Mouse (Mus musculus): ENCODE data around the gene Txk. TPM values are rescaled to one million over a fixed set of nuclear protein-coding genes. Genes with fewer than 3 reads are reported as not detected.
A peak's percentile ranks its signal among the peaks of the same experiment; 100 is the strongest.

Gene Txk
- polyA plus RNA-seq, 1 experiment from 2014 or later: 0.12 TPM

GRCm38 (mm10) chr5:72710572-72711278 lies 41.9 kb downstream of the Txk start:
- H3K4me2 ChIP-seq (ENCODE audit: low read depth, low read length): no peak overlapping the region
- H3K27ac ChIP-seq (ENCODE audit: low read depth, low read length): no peak overlapping the region
- H3K9me3 ChIP-seq (ENCODE audit: control insufficient read depth, low read length): no peaks in the 10 kb centered on the region
- H3K36me3 ChIP-seq (ENCODE audit: control insufficient read depth, insufficient read depth, low read length): no peaks in the 10 kb centered on the region
- H3K27me3 ChIP-seq (ENCODE audit: control insufficient read depth, insufficient read depth, low read length): no peaks in the 10 kb centered on the region
- 32% methylated on average over 4 of the region's 4 CpGs for WGBS
- no peak overlapping the region for H3K4me3 ChIP-seq (ENCODE audit: low read depth, low read length)
- peak; percentile 34; the same call in 1 of the 2 replicates for ATAC-seq (ENCODE audit: low read depth)
- H3K9ac ChIP-seq (replicated peaks; ENCODE audit: low read depth, low read length): no peak overlapping the region
- H3K4me1 ChIP-seq (ENCODE audit: control insufficient read depth, insufficient read depth, low read length): no peaks in the 10 kb centered on the region

- Histone ChIP-seq H3K9me3 (ENCODE audit: control insufficient read depth, low read length) (no peaks in the 10 kb centered on the region; the same call in 1 of the 2 replicates), H3K4me2 (ENCODE audit: low read depth, low read length) (no peak overlapping the region), H3K9ac (replicated peaks; ENCODE audit: low read depth, low read length) (no peak overlapping the region), H3K27me3 (ENCODE audit: control insufficient read depth, insufficient read depth, low read length) (no peaks in the 10 kb centered on the region), H3K4me3 (ENCODE audit: low read depth, low read length) (no peak overlapping the region), H3K4me1 (ENCODE audit: control insufficient read depth, insufficient read depth, low read length) (no peaks in the 10 kb centered on the region), H3K36me3 (ENCODE audit: control insufficient read depth, insufficient read depth, low read length) (no peaks in the 10 kb centered on the region), H3K27ac (ENCODE audit: low read depth, low read length) (no peak overlapping the region)
- WGBS: 91% methylated on average over 9 of the region's 9 CpGs
- no peak for ATAC-seq (ENCODE audit: low read depth)
Measured at GRCm38 (mm10) chr5:72709976-72710375, 42.6 kb downstream of the Txk start.

DNA sequence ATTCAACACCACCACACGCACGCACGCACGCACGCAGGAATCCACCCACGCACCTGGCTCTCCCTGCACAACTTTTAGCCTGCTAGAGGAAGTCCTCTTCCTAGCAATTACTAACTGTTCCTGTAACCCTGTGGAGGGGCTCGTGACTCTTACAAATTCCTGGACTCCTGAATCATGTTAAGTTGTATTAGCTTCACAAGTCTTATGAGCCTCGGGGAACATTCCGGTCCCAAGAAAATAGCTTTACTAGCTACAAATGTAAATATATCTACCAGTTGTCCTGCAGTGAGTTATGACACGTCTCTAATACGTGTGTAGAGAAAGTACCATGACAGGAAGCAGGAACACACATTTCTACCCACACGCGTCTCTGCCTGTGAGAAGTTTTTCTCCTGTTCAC lies 43.1 kb downstream of the Txk start:
- Histone ChIP-seq H3K27me3 (ENCODE audit: control insufficient read depth, insufficient read depth, low read length) (no peaks in the 10 kb centered on the region), H3K36me3 (ENCODE audit: control insufficient read depth, insufficient read depth, low read length) (no peaks in the 10 kb centered on the region), H3K4me2 (ENCODE audit: low read depth, low read length) (no peak overlapping the region), H3K4me1 (ENCODE audit: control insufficient read depth, insufficient read depth, low read length) (no peaks in the 10 kb centered on the region), H3K4me3 (ENCODE audit: low read depth, low read length) (no peak overlapping the region), H3K9ac (replicated peaks; ENCODE audit: low read depth, low read length) (no peak overlapping the region), H3K9me3 (ENCODE audit: control insufficient read depth, low read length) (no peaks in the 10 kb centered on the region; the same call in 1 of the 2 replicates), H3K27ac (ENCODE audit: low read depth, low read length) (no peak overlapping the region)
- ATAC-seq (ENCODE audit: low read depth): no peak
- 88% methylated on average over 13 of the region's 13 CpGs for WGBS

- H3K36me3 ChIP-seq (ENCODE audit: control insufficient read depth, insufficient read depth, low read length): no peaks in the 10 kb centered on the region
- no peak for ATAC-seq (ENCODE audit: low read depth)
- no peaks in the 10 kb centered on the region for H3K27me3 ChIP-seq (ENCODE audit: control insufficient read depth, insufficient read depth, low read length)
- 58% methylated on average over 10 of the region's 10 CpGs for WGBS
- H3K4me2 ChIP-seq (ENCODE audit: low read depth, low read length): no peak overlapping the region
- no peaks in the 10 kb centered on the region for H3K4me1 ChIP-seq (ENCODE audit: control insufficient read depth, insufficient read depth, low read length)
- no peak overlapping the region for H3K27ac ChIP-seq (ENCODE audit: low read depth, low read length)
- no peaks in the 10 kb centered on the region; the same call in 1 of the 2 replicates for H3K9me3 ChIP-seq (ENCODE audit: control insufficient read depth, low read length)
- no peak overlapping the region for H3K9ac ChIP-seq (replicated peaks; ENCODE audit: low read depth, low read length)
- no peak overlapping the region for H3K4me3 ChIP-seq (ENCODE audit: low read depth, low read length)
Measured at GRCm38 (mm10) chr5:72706722-72707121, 45.9 kb downstream of the Txk start.

- WGBS: 59% methylated on average over 10 of the region's 10 CpGs
- Histone ChIP-seq H3K27me3 (ENCODE audit: control insufficient read depth, insufficient read depth, low read length) (no peaks in the 10 kb centered on the region), H3K4me2 (ENCODE audit: low read depth, low read length) (no peak overlapping the region), H3K4me3 (ENCODE audit: low read depth, low read length) (no peak overlapping the region), H3K9me3 (ENCODE audit: control insufficient read depth, low read length) (no peaks in the 10 kb centered on the region; the same call in 1 of the 2 replicates), H3K27ac (ENCODE audit: low read depth, low read length) (no peak overlapping the region), H3K9ac (replicated peaks; ENCODE audit: low read depth, low read length) (no peak overlapping the region), H3K36me3 (ENCODE audit: control insufficient read depth, insufficient read depth, low read length) (no peaks in the 10 kb centered on the region), H3K4me1 (ENCODE audit: control insufficient read depth, insufficient read depth, low read length) (no peaks in the 10 kb centered on the region)
- ATAC-seq (ENCODE audit: low read depth): no peak
Measured at GRCm38 (mm10) chr5:72706095-72706494, 46.5 kb downstream of the Txk start.

DNA sequence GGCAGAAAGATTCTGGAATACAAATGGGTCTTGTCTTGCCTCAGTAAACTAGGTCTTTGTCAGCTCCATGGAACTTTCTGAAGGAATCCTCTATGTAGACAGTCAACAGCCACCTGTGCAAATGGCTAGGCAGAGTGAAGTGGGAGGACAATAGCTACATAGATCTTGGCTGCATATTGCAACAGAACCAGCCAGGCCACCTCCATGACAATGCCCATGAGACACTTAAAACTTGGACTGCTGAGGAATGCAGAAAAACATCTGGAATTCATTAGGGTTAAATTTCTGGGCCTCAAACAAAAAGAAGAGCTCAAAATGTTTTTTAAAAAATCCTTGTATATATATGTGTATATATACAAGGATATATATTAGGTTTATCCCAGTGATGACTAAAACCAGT lies 50.4 kb downstream of the Txk start:
- Histone ChIP-seq H3K4me1 (ENCODE audit: control insufficient read depth, insufficient read depth, low read length) (no peaks in the 10 kb centered on the region), H3K4me3 (ENCODE audit: low read depth, low read length) (no peak overlapping the region), H3K9ac (replicated peaks; ENCODE audit: low read depth, low read length) (no peak overlapping the region), H3K4me2 (ENCODE audit: low read depth, low read length) (no peak overlapping the region), H3K36me3 (ENCODE audit: control insufficient read depth, insufficient read depth, low read length) (no peaks in the 10 kb centered on the region), H3K27me3 (ENCODE audit: control insufficient read depth, insufficient read depth, low read length) (no peaks in the 10 kb centered on the region), H3K27ac (ENCODE audit: low read depth, low read length) (no peak overlapping the region), H3K9me3 (ENCODE audit: control insufficient read depth, low read length) (no peaks in the 10 kb centered on the region; the same call in 1 of the 2 replicates)
- ATAC-seq (ENCODE audit: low read depth): no peak

GRCm38 (mm10) chr5:72699500-72699818 lies 53.1 kb downstream of the Txk start:
- H3K27ac ChIP-seq (ENCODE audit: low read depth, low read length): no peak overlapping the region

GRCm38 (mm10) chr5:72698818-72699499 lies 53.6 kb downstream of the Txk start:
- WGBS: 74% methylated on average over 7 of the region's 7 CpGs
- no peak for ATAC-seq (ENCODE audit: low read depth)
- no peak overlapping the region for H3K9ac ChIP-seq (replicated peaks; ENCODE audit: low read depth, low read length)
- H3K4me1 ChIP-seq (ENCODE audit: control insufficient read depth, insufficient read depth, low read length): no peaks in the 10 kb centered on the region
- H3K9me3 ChIP-seq (ENCODE audit: control insufficient read depth, low read length): no peaks in the 10 kb centered on the region
- no peak overlapping the region for H3K27ac ChIP-seq (ENCODE audit: low read depth, low read length)
- H3K4me2 ChIP-seq (ENCODE audit: low read depth, low read length): no peak overlapping the region
- no peaks in the 10 kb centered on the region for H3K36me3 ChIP-seq (ENCODE audit: control insufficient read depth, insufficient read depth, low read length)
- H3K4me3 ChIP-seq (ENCODE audit: low read depth, low read length): no peak overlapping the region
- H3K27me3 ChIP-seq (ENCODE audit: control insufficient read depth, insufficient read depth, low read length): no peaks in the 10 kb centered on the region

More at GRCm38 (mm10) chr5:72699500-72699818, 53.1 kb downstream of the Txk start:
- no peaks in the 10 kb centered on the region for H3K9me3 ChIP-seq (ENCODE audit: control insufficient read depth, low read length)
- WGBS: 72% methylated on average over 2 of the region's 2 CpGs
- H3K9ac ChIP-seq (replicated peaks; ENCODE audit: low read depth, low read length): no peak overlapping the region
- no peaks in the 10 kb centered on the region for H3K36me3 ChIP-seq (ENCODE audit: control insufficient read depth, insufficient read depth, low read length)
- H3K27me3 ChIP-seq (ENCODE audit: control insufficient read depth, insufficient read depth, low read length): no peaks in the 10 kb centered on the region
- no peak overlapping the region for H3K4me3 ChIP-seq (ENCODE audit: low read depth, low read length)
- ATAC-seq (ENCODE audit: low read depth): no peak
- H3K4me2 ChIP-seq (ENCODE audit: low read depth, low read length): no peak overlapping the region
- H3K4me1 ChIP-seq (ENCODE audit: control insufficient read depth, insufficient read depth, low read length): no peaks in the 10 kb centered on the region

DNA sequence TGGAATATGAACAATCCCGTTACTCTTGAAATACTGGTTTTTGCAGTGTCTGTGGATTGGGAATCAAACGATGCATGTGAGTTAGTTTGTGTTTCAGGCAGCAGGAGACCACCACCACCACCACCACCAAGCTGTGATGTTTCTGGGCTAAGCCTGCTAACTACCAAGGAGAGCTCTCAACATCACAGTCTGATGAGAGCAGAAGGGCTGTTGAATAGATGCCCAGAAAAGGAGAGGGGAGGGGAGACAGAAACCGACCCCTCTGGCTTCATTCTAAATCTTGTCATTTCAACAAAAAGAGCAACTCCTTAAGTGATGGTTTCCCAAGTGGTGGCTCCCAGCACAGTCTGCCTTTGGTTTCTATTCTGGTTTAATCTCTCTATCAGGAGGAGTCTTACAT lies 54.2 kb downstream of the Txk start:
- no peak for ATAC-seq (ENCODE audit: low read depth)
- no peak overlapping the region for H3K4me2 ChIP-seq (ENCODE audit: low read depth, low read length)
- no peaks in the 10 kb centered on the region for H3K9me3 ChIP-seq (ENCODE audit: control insufficient read depth, low read length)
- no peak overlapping the region for H3K9ac ChIP-seq (replicated peaks; ENCODE audit: low read depth, low read length)
- H3K27me3 ChIP-seq (ENCODE audit: control insufficient read depth, insufficient read depth, low read length): no peaks in the 10 kb centered on the region
- H3K4me1 ChIP-seq (ENCODE audit: control insufficient read depth, insufficient read depth, low read length): no peaks in the 10 kb centered on the region
- H3K4me3 ChIP-seq (ENCODE audit: low read depth, low read length): no peak overlapping the region
- H3K36me3 ChIP-seq (ENCODE audit: control insufficient read depth, insufficient read depth, low read length): no peaks in the 10 kb centered on the region
- no peak overlapping the region for H3K27ac ChIP-seq (ENCODE audit: low read depth, low read length)
- WGBS: 58% methylated on average over 3 of the region's 3 CpGs
